Mouse (Mus musculus): ENCODE measurements around the gene Cdc6. TPM values are rescaled to one million over a fixed set of nuclear protein-coding genes. Genes with fewer than 3 reads are reported as not detected.
A peak's percentile ranks its signal among the peaks of the same experiment; 100 is the strongest.

The Cdc6 gene
- total and polyA plus RNA-seq, 3 experiments: 0.13 to 0.32 (median 0.14) TPM

DNA sequence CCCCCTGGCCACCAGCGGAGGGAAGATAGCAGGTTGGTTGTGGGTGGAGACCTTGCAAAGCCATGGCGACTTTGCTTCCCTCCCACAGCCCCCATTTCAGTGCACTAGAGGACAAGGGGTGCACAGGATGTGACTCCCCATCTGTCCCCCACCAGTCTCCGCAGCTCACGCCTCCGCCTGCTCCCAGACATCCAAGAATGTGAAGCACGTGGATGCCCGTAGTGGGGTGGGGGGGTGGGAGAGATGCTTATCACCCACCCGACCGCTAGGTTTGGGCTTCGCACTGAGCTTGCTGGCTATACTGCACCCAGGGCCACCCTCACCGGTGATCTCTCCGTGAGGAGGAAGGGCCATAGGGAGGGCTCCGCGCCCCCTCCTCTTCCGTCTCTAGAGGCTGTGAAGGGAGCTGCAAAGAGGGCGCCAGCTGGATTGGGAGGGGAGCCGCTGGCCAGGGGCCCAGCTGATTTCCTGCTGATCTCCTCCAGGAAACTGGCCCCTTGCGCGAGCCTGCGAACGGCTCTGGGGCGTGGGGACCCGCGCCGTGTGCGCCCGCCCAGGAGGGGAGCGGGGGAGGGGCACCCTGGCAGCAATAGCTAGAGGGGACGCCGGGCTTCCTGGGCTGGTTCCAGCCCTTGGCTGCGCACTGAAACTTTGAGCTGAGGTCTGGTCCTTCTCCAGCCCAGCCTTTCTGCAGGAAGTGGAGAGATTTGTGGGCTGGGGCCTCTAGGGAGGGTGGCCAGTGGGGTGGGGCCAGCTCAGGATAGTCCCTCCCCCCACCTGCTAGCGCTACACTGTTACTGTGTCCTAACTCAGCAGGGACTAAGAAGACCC is 55.8 kb downstream of the Cdc6 start:
- intact Hi-C loops (cut with DNase I): loop anchor here (1.0 kb wide), 2 partner anchors 20 to 25 kb away; no protein-coding TSS in a partner anchor
- peak; percentile 50 for TF ChIP-seq CTCF (IDR thresholded peaks at IDR 0.05)
- TF ChIP-seq EP300 (IDR thresholded peaks at IDR 0.05; ENCODE audit: insufficient read depth, low read depth, low read length): peak; percentile 16; the same call in 1 of the 2 replicates
- TF ChIP-seq POLR2A (IDR thresholded peaks at IDR 0.05; ENCODE audit: insufficient read depth, low read depth, low read length): 0 out of 2 replicates have a peak, but pooled peaks have one; percentile 30
- peak overlapping the region; percentile 38 for H3K4me3 ChIP-seq
- H3K4me1 ChIP-seq (ENCODE audit: control insufficient read depth, insufficient read depth, low read length): peaks cover 37% of the 10 kb centered on the region
- H3K27ac ChIP-seq: peak overlapping the region; percentile 82
- no peaks in the 10 kb centered on the region for H3K79me2 ChIP-seq (replicated peaks; ENCODE audit: control insufficient read depth, insufficient read depth, low read length)
- H3K9ac ChIP-seq (ENCODE audit: low read depth, low read length): peak overlapping the region; percentile 17
- H3K36me3 ChIP-seq (ENCODE audit: control insufficient read depth, insufficient read depth, low read length): peaks cover 2% of the 10 kb centered on the region
- H3K27me3 ChIP-seq (ENCODE audit: control insufficient read depth, insufficient read depth, low read length): no peaks in the 10 kb centered on the region
- 1% methylated on average over 32 of the region's 32 CpGs for WGBS
- peak; percentile 91 to 93 for DNase-seq

DNA sequence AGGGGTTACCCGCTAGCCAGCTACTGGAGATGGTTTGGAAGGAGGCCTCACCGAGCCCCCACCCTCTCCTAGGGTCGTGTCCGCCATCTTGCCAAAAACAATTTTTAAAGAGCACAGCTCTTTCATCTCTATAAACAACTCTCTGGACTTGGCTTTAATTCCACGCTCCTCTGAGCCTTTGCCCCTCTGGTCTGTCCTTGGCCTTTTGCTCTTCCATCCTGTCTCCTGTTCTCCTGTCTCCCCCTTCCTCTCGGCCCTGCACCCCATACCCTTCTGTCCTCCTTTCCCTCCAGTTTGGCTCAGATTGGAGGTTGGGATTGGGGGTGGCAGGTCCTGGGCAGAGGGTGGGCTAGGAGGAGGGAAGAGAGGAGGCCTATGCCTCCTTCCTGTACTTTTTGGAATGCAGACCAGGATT is 56.6 kb downstream of the Cdc6 start:
- peak overlapping the region; percentile 38 for H3K4me3 ChIP-seq
- H3K27ac ChIP-seq: peak overlapping the region; percentile 82
- peaks cover 38% of the 10 kb centered on the region for H3K4me1 ChIP-seq (ENCODE audit: control insufficient read depth, insufficient read depth, low read length)
- H3K27me3 ChIP-seq (ENCODE audit: control insufficient read depth, insufficient read depth, low read length): no peaks in the 10 kb centered on the region
- H3K79me2 ChIP-seq (replicated peaks; ENCODE audit: control insufficient read depth, insufficient read depth, low read length): no peaks in the 10 kb centered on the region
- intact Hi-C loops (cut with DNase I): no loop called here
- H3K9ac ChIP-seq (ENCODE audit: low read depth, low read length): peak overlapping the region; percentile 8; the same call in 1 of the 2 replicates
- DNase-seq: no peak
- peaks cover 2% of the 10 kb centered on the region for H3K36me3 ChIP-seq (ENCODE audit: control insufficient read depth, insufficient read depth, low read length)
- TF ChIP-seq POLR2A (IDR thresholded peaks at IDR 0.05; ENCODE audit: insufficient read depth, low read depth, low read length): no peak
- no peak for TF ChIP-seq EP300 (IDR thresholded peaks at IDR 0.05; ENCODE audit: insufficient read depth, low read depth, low read length)
- no peak for TF ChIP-seq CTCF (IDR thresholded peaks at IDR 0.05)
- WGBS: 25% methylated on average over 6 of the region's 6 CpGs

- Histone ChIP-seq H3K4me3 (no peak overlapping the region), H3K4me1 (ENCODE audit: control insufficient read depth, insufficient read depth, low read length) (peaks cover 40% of the 10 kb centered on the region)
Measured at GRCm38 (mm10) chr11:98964616-98965415, 57.2 kb downstream of the Cdc6 start.

DNA sequence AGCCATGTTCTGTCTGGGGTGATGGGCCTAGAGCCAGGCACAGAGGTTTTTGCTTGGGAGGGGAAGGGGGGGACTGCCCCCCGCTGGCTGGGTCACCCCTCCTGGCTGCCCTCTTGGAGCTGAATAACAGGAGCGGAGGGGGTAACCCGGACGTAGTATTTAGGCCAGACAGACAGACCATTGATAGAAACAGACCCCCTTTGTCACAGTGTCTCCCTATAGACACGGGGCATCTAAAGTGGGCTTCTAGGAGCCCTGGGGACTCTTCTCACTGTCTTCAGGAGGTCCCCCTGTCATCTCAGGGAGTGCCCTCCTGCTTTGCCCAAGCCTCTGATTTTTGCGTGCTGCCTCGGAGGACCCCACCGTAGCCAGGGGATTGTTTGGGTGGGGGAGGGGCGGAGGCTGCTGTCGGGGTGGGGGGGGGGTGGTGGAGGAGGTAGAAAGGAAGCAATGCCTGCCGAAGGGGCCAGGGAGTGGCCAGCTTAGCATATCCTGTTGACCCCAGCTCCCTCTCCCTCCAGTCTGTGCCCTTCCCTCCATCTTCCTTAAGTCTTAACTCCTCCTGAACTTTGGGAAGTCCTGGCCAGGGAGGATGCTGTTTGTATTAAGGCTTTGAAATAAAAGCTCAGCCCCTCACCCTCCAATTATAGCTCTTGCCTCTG is 57.9 kb downstream of the Cdc6 start:
- no peak for TF ChIP-seq POLR2A (IDR thresholded peaks at IDR 0.05; ENCODE audit: insufficient read depth, low read depth, low read length)
- no peak for TF ChIP-seq CTCF (IDR thresholded peaks at IDR 0.05)
- TF ChIP-seq EP300 (IDR thresholded peaks at IDR 0.05; ENCODE audit: insufficient read depth, low read depth, low read length): no peak
- H3K36me3 ChIP-seq (ENCODE audit: control insufficient read depth, insufficient read depth, low read length): peaks cover 2% of the 10 kb centered on the region
- H3K4me1 ChIP-seq (ENCODE audit: control insufficient read depth, insufficient read depth, low read length): peaks cover 41% of the 10 kb centered on the region
- H3K9ac ChIP-seq (ENCODE audit: low read depth, low read length): no peak overlapping the region
- H3K79me2 ChIP-seq (replicated peaks; ENCODE audit: control insufficient read depth, insufficient read depth, low read length): no peaks in the 10 kb centered on the region
- H3K27me3 ChIP-seq (ENCODE audit: control insufficient read depth, insufficient read depth, low read length): no peaks in the 10 kb centered on the region
- no peak overlapping the region for H3K4me3 ChIP-seq
- 34% methylated on average over 11 of the region's 11 CpGs for WGBS
- DNase-seq: no peak
- intact Hi-C loops (cut with DNase I): no loop called here
- peak overlapping the region; percentile 33; the same call in 1 of the 2 replicates for H3K27ac ChIP-seq

More at GRCm38 (mm10) chr11:98964616-98965415, 57.2 kb downstream of the Cdc6 start:
- Histone ChIP-seq H3K27me3 (ENCODE audit: control insufficient read depth, insufficient read depth, low read length) (no peaks in the 10 kb centered on the region), H3K9ac (ENCODE audit: low read depth, low read length) (no peak overlapping the region), H3K27ac (peak overlapping the region; percentile 33), H3K36me3 (ENCODE audit: control insufficient read depth, insufficient read depth, low read length) (peaks cover 2% of the 10 kb centered on the region), H3K79me2 (replicated peaks; ENCODE audit: control insufficient read depth, insufficient read depth, low read length) (no peaks in the 10 kb centered on the region)
- WGBS: 26% methylated on average over 15 of the region's 15 CpGs
- intact Hi-C loops (cut with DNase I): no loop called here
- peak; percentile 71 to 77 for DNase-seq
- TF ChIP-seq EP300 (IDR thresholded peaks at IDR 0.05; ENCODE audit: insufficient read depth, low read depth, low read length) (no peak), CTCF (IDR thresholded peaks at IDR 0.05) (no peak), POLR2A (IDR thresholded peaks at IDR 0.05; ENCODE audit: insufficient read depth, low read depth, low read length) (no peak)

- WGBS: 22% methylated on average over 9 of the region's 9 CpGs
- Histone ChIP-seq H3K79me2 (replicated peaks; ENCODE audit: control insufficient read depth, insufficient read depth, low read length) (no peaks in the 10 kb centered on the region), H3K27ac (no peak overlapping the region; the same call in 1 of the 2 replicates), H3K27me3 (ENCODE audit: control insufficient read depth, insufficient read depth, low read length) (no peaks in the 10 kb centered on the region), H3K4me3 (no peak overlapping the region), H3K36me3 (ENCODE audit: control insufficient read depth, insufficient read depth, low read length) (peaks cover 2% of the 10 kb centered on the region), H3K4me1 (ENCODE audit: control insufficient read depth, insufficient read depth, low read length) (peaks cover 41% of the 10 kb centered on the region), H3K9ac (ENCODE audit: low read depth, low read length) (no peak overlapping the region)
- TF ChIP-seq CTCF (IDR thresholded peaks at IDR 0.05) (peak; percentile 74), EP300 (IDR thresholded peaks at IDR 0.05; ENCODE audit: insufficient read depth, low read depth, low read length) (0 out of 2 replicates have a peak, but pooled peaks have one; percentile 43), POLR2A (IDR thresholded peaks at IDR 0.05; ENCODE audit: insufficient read depth, low read depth, low read length) (peak; percentile 28; the same call in 1 of the 2 replicates)
- peak; percentile 87 to 92 for DNase-seq
- intact Hi-C loops (cut with DNase I): no loop called here
Measured at GRCm38 (mm10) chr11:98966499-98967141, 59.0 kb downstream of the Cdc6 start.

All from heart, adult 2 months (tissue).